Mouse (Mus musculus) liver, embryonic 14.5 days (tissue): ENCODE results near the gene Nrip1. TPM values are rescaled to one million over a fixed set of nuclear protein-coding genes. Genes with fewer than 3 reads are reported as not detected.

ENCODE experiments used
- ATAC-seq: fragments of 200-750 bp; cut with Nextera tagmentation; 2 replicates; pipeline ENCODE4 v1.8.0; 2017; ENCODE audit warnings: moderate number of reproducible peaks, mild to moderate bottlenecking, moderate library complexity; ENCODE audit not compliant: insufficient read depth
- DNase-seq, 3 experiments: peaks; one replicate each; pipeline ENCODE4 v3.0.0-alpha.2; 2012 to 2013; ENCODE audit warnings: low read depth in 3 of 3, low spot score in 3 of 3
- H3K27ac ChIP-seq: fragments of 300-500 bp; sonication (generic); 2 replicates; pipeline ENCODE4 v1.5.1; 2014; ENCODE audit warnings: moderate library complexity, mild to moderate bottlenecking, control low read depth, inconsistent platforms
- H3K27me3 ChIP-seq: fragments of 300-500 bp; sonication (generic); 2 replicates; pipeline ENCODE4 v1.6.1; 2014; ENCODE audit warnings: mild to moderate bottlenecking, low read length, moderate library complexity; ENCODE audit not compliant: control insufficient read depth, insufficient read depth
- H3K36me3 ChIP-seq: fragments of 300-500 bp; sonication (generic); replicated peaks from 2 replicates; pipeline ENCODE4 v1.6.1; 2014; ENCODE audit warnings: low read depth; ENCODE audit not compliant: control insufficient read depth, insufficient read depth
- H3K4me1 ChIP-seq, 2 experiments: fragments of 200-500 bp in 1 of 2; fragments of 300-500 bp in 1 of 2; sonication (generic) in 1 of 2; replicated peaks; 2 replicates each; pipeline ENCODE4 v1.6.1; 2012 to 2014; ENCODE audit warnings: antibody characterized with exemption in 1 of 2, inconsistent platforms in 1 of 2, low read length in 1 of 2; ENCODE audit not compliant: control insufficient read depth in 2 of 2, insufficient read depth in 2 of 2
- H3K4me2 ChIP-seq: fragments of 300-500 bp; sonication (generic); 2 replicates; pipeline ENCODE4 v1.6.1; 2014; ENCODE audit warnings: low read depth, mild to moderate bottlenecking, control low read depth, moderate library complexity
- H3K4me3 ChIP-seq, 2 experiments: fragments of 200-500 bp in 1 of 2; fragments of 300-500 bp in 1 of 2; sonication (generic) in 1 of 2; 2 replicates each; pipeline ENCODE4 v1.5.1; 2012 to 2014; ENCODE audit warnings: low read depth in 2 of 2, low read length in 2 of 2, mild to moderate bottlenecking in 2 of 2, control low read depth in 1 of 2, inconsistent platforms in 1 of 2, moderate library complexity in 1 of 2; ENCODE audit not compliant: insufficient read depth in 1 of 2
- H3K9ac ChIP-seq: fragments of 300-500 bp; sonication (generic); replicated peaks from 2 replicates; pipeline ENCODE4 v1.6.1; 2014; ENCODE audit warnings: mild to moderate bottlenecking, control low read depth, moderate library complexity
- H3K9me3 ChIP-seq: fragments of 300-500 bp; sonication (generic); 2 replicates; pipeline ENCODE4 v1.6.1; 2016; ENCODE audit warnings: low read length, mixed read lengths; ENCODE audit not compliant: control insufficient read depth
- CTCF ChIP-seq: IDR thresholded peaks from 2 replicates; pipeline ENCODE4 v1.5.1; 2016; ENCODE audit warnings: antibody characterized with exemption, low read depth, control low read depth
- EP300 ChIP-seq: IDR thresholded peaks from 2 replicates; pipeline ENCODE4 v1.6.1; 2016; ENCODE audit warnings: antibody characterized with exemption, low read depth
- WGBS: fragments of 180-500 bp; shearing (Covaris S2); extraction: QIAGEN DNeasy Blood & Tissue Kit; methylation state at CpG from one replicate; pipeline ENCODE4 v1.1.7; 2014; ENCODE audit not compliant: insufficient replicate concordance; 5-methylcytosine and 5-hydroxymethylcytosine counted together
- polyA plus RNA-seq, 2 experiments: library from polyadenylated mRNA; depleted of rRNA in 1 of 2; stranded (reverse) in 1 of 2; unstranded in 1 of 2; fragments of >200 nt; fragmentation: Nextera tagmentation in 1 of 2; extraction: Ambion mirVana in 1 of 2; gene quantifications; 2 replicates each; pipeline versions ENCODE4 v1.2.1 to v1.2.3; 2012 to 2014

Nrip1 gene
- polyA plus RNA-seq, 2 experiments: 3.5 to 11.7 TPM

GRCm38 (mm10) chr16:76276271-76276670 lies 97.4 kb downstream of the Nrip1 start:
- DNase-seq: no peak
- H3K4me3 ChIP-seq: no peak overlapping the region
- no peak overlapping the region for H3K4me2 ChIP-seq
- WGBS: 60% methylated on average over 3 of the region's 3 CpGs
- H3K27ac ChIP-seq: no peak overlapping the region
- no peak overlapping the region for H3K9ac ChIP-seq
- no peaks in the 10 kb centered on the region for H3K36me3 ChIP-seq
- H3K4me1 ChIP-seq: peaks cover 0 to 5% of the 10 kb centered on the region in 2 experiments; a peak in 2 of 4 replicates
- ATAC-seq: no peak
- TF ChIP-seq EP300: no peak
- no peak for TF ChIP-seq CTCF
- H3K27me3 ChIP-seq: no peaks in the 10 kb centered on the region
- no peaks in the 10 kb centered on the region for H3K9me3 ChIP-seq

GRCm38 (mm10) chr16:76275584-76275983 lies 98.0 kb downstream of the Nrip1 start:
- Histone ChIP-seq H3K27ac (no peak overlapping the region), H3K36me3 (no peaks in the 10 kb centered on the region), H3K4me2 (no peak overlapping the region), H3K4me3 (no peak overlapping the region), H3K27me3 (no peaks in the 10 kb centered on the region), H3K9ac (no peak overlapping the region), H3K9me3 (no peaks in the 10 kb centered on the region), H3K4me1 (peaks cover 0 to 3% of the 10 kb centered on the region in 2 experiments; a peak in 2 of 4 replicates)
- no peak for DNase-seq
- TF ChIP-seq EP300 (no peak), CTCF (no peak)
- no peak for ATAC-seq
- 75% methylated on average over 3 of the region's 3 CpGs for WGBS

GRCm38 (mm10) chr16:76275166-76275565 lies 98.5 kb downstream of the Nrip1 start:
- no peak overlapping the region for H3K4me3 ChIP-seq
- H3K27ac ChIP-seq: no peak overlapping the region
- no peak for DNase-seq
- H3K4me2 ChIP-seq: no peak overlapping the region
- no peaks in the 10 kb centered on the region for H3K27me3 ChIP-seq
- ATAC-seq: no peak
- H3K4me1 ChIP-seq: no peaks in the 10 kb centered on the region
- no peak overlapping the region for H3K9ac ChIP-seq
- TF ChIP-seq EP300 (no peak), CTCF (no peak)
- H3K9me3 ChIP-seq: no peaks in the 10 kb centered on the region
- WGBS: 67% methylated on average over 7 of the region's 7 CpGs
- no peaks in the 10 kb centered on the region for H3K36me3 ChIP-seq

- Histone ChIP-seq H3K4me2 (no peak overlapping the region), H3K27me3 (no peaks in the 10 kb centered on the region; the same call in 1 of the 2 replicates), H3K4me3 (no peak overlapping the region), H3K9ac (no peak overlapping the region), H3K36me3 (no peaks in the 10 kb centered on the region), H3K4me1 (no peaks in the 10 kb centered on the region), H3K9me3 (no peaks in the 10 kb centered on the region), H3K27ac (no peak overlapping the region)
- WGBS: 72% methylated on average over 9 of the region's 9 CpGs
- ATAC-seq (no peak), DNase-seq (no peak)
- TF ChIP-seq EP300 (no peak), CTCF (no peak)
Measured at GRCm38 (mm10) chr16:76266635-76267268, 106.9 kb downstream of the Nrip1 start.

GRCm38 (mm10) chr16:76265874-76266273 lies 107.8 kb downstream of the Nrip1 start:
- Histone ChIP-seq H3K4me1 (no peaks in the 10 kb centered on the region), H3K9ac (no peak overlapping the region), H3K4me3 (no peak overlapping the region), H3K4me2 (no peak overlapping the region), H3K27ac (no peak overlapping the region), H3K9me3 (no peaks in the 10 kb centered on the region), H3K36me3 (no peaks in the 10 kb centered on the region), H3K27me3 (no peaks in the 10 kb centered on the region; the same call in 1 of the 2 replicates)
- TF ChIP-seq EP300 (no peak), CTCF (no peak)
- 42% methylated on average over 2 of the region's 2 CpGs for WGBS
- ATAC-seq: no peak
- DNase-seq: no peak
